ENCODE assay signal across 8 mouse cellular contexts in the genomic region with DNA sequence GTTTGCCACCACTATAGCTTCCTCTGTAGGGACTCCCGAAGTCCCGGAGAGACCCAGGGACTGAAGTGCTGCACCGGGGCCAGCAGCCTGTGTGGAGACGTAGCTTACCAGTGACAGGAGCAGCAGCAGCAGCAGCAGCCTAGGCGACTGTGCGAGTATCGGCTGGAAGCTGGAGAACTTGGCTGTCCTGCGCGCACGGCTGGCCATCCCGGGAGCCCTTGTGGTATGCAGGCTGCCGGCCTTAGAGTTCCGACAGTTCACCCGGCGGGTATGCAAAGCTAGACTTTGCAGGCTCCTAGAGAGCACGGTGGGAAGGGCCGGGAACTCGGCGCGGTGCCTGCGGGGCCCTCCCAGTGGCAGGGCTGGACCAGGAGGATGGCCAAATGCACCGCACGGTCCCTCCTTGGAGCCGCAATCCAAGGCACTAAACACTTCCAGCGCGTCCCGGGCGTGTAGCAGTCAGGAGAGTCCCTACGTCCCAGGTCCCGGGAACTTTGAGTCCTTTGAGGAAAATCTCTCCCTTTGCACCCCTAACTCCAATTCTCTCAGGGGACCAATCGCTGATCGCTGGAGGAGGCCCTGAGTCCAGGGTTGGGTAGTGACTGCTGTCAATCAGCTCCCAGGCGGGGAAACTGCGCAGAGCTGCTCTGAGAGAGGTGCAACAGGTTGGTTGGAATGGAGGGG. TPM values are rescaled to one million over a fixed set of nuclear protein-coding genes. Genes with fewer than 3 reads are reported as not detected.
DNase-seq lines count a peak whose midpoint lies in the region; ATAC-seq and TF ChIP-seq lines count a peak whose summit lies in the region.

Gene Frem2 (minus strand): TSS at position 478 of the 684 bp plus-strand sequence.

- peak; percentile 67 for DNase-seq in adrenal gland, adult 2 months
- DNase-seq in embryo, embryonic 11 days, result peak; percentile 90
- peak; percentile 99 for DNase-seq in heart, adult 11 months
- DNase-seq in midbrain, embryonic 14.5 days, result peak; percentile 89
- peak; percentile 66 for DNase-seq in testis, postnatal 10 days (ENCODE audit: low spot score)
- DNase-seq in MN1 (ENCODE audit: low spot score), result no peak

- peak within 1 kb of the TSS; percentile 28; the same call in 1 of the 2 replicates for H3K9ac ChIP-seq in intestine, postnatal 0 days (ENCODE audit: low read depth, low read length)
- peak within 1 kb of the TSS; percentile 56 for H3K9ac ChIP-seq in limb, embryonic 12.5 days (replicated peaks)
- H3K9ac ChIP-seq in midbrain, embryonic 14.5 days (replicated peaks; ENCODE audit: low read length), result peak within 1 kb of the TSS; percentile 52

- peak within 1 kb of the TSS; percentile 56 for H3K4me3 ChIP-seq in intestine, postnatal 0 days (ENCODE audit: low read depth, low read length)
- H3K4me3 ChIP-seq in limb, embryonic 12.5 days (replicated peaks), result peak within 1 kb of the TSS; percentile 60
- H3K4me3 ChIP-seq in midbrain, embryonic 14.5 days (replicated peaks; ENCODE audit: low read depth, low read length), result peak within 1 kb of the TSS; percentile 56

- ATAC-seq in intestine, postnatal 0 days, result peak; percentile 91
- peak; percentile 91 for ATAC-seq in limb, embryonic 12.5 days (ENCODE audit: insufficient number of reproducible peaks, insufficient read depth, low FRiP score, low TSS enrichment, low read depth)
- ATAC-seq in midbrain, embryonic 14.5 days (ENCODE audit: low FRiP score, low TSS enrichment), result peak; percentile 91

- no peaks in the 10 kb centered on the region for H3K27me3 ChIP-seq in intestine, postnatal 0 days (replicated peaks; ENCODE audit: control insufficient read depth, insufficient read depth, low read length)
- peaks cover 35% of the 10 kb centered on the region for H3K27me3 ChIP-seq in limb, embryonic 12.5 days
- peaks cover 19% of the 10 kb centered on the region for H3K27me3 ChIP-seq in midbrain, embryonic 14.5 days (ENCODE audit: control insufficient read depth, insufficient read depth, low read length)

- no peak within 1 kb of the TSS for H3K27ac ChIP-seq in intestine, postnatal 0 days (ENCODE audit: low read depth, low read length)
- 0 out of 2 replicates have a peak within 1 kb of the TSS, but pooled peaks have one; percentile 8 for H3K27ac ChIP-seq in limb, embryonic 12.5 days
- no peak within 1 kb of the TSS for H3K27ac ChIP-seq in midbrain, embryonic 14.5 days (replicated peaks; ENCODE audit: low read depth, low read length)

- H3K36me3 ChIP-seq in intestine, postnatal 0 days (ENCODE audit: control insufficient read depth, insufficient read depth), result peaks cover 11% of the 10 kb centered on the region; the same call in 1 of the 2 replicates
- H3K36me3 ChIP-seq in limb, embryonic 12.5 days, result peaks cover 17% of the 10 kb centered on the region; the same call in 1 of the 2 replicates
- H3K36me3 ChIP-seq in midbrain, embryonic 14.5 days (ENCODE audit: control insufficient read depth, insufficient read depth, low read length), result no peaks in the 10 kb centered on the region

- under 1% methylated on average over 34 of the region's 34 CpGs for WGBS in intestine, postnatal 0 days
- WGBS in limb, embryonic 12.5 days, result under 1% methylated on average over 34 of the region's 34 CpGs
- under 1% methylated on average over 34 of the region's 34 CpGs for WGBS in midbrain, embryonic 14.5 days

- 0 out of 2 replicates have a peak, but pooled peaks cover 4% of the 10 kb centered on the region for H3K4me1 ChIP-seq in intestine, postnatal 0 days (replicated peaks; ENCODE audit: control insufficient read depth, insufficient read depth, low read length)
- peaks cover 17% of the 10 kb centered on the region for H3K4me1 ChIP-seq in limb, embryonic 12.5 days (replicated peaks)
- H3K4me1 ChIP-seq in midbrain, embryonic 14.5 days (ENCODE audit: control insufficient read depth, insufficient read depth, low read length), result peaks cover 13% of the 10 kb centered on the region; the same call in 1 of the 2 replicates

- 0 out of 2 replicates have a peak, but pooled peaks have one; percentile 1 for TF ChIP-seq CTCF in intestine, postnatal 0 days (IDR thresholded peaks at IDR 0.05; ENCODE audit: low read depth)

- peaks cover 10% of the 10 kb centered on the region; the same call in 1 of the 2 replicates for H3K9me3 ChIP-seq in intestine, postnatal 0 days (ENCODE audit: control insufficient read depth)
- H3K9me3 ChIP-seq in limb, embryonic 12.5 days, result peaks cover 25% of the 10 kb centered on the region
- H3K9me3 ChIP-seq in midbrain, embryonic 14.5 days (ENCODE audit: control insufficient read depth, low read length), result no peaks in the 10 kb centered on the region

- peak within 1 kb of the TSS; percentile 99 for H3K4me2 ChIP-seq in intestine, postnatal 0 days (replicated peaks; ENCODE audit: low read depth)
- H3K4me2 ChIP-seq in limb, embryonic 12.5 days, result peak within 1 kb of the TSS; percentile 100
- peak within 1 kb of the TSS; percentile 100 for H3K4me2 ChIP-seq in midbrain, embryonic 14.5 days (ENCODE audit: low read length)

RNA-seq across cellular contexts. Expression of gene Frem2, which starts in this region (rescaled TPM):
- total RNA-seq in adrenal gland, adult 2 months (2021), result under 1 TPM; 0.12 to 0.14 TPM
- polyA plus RNA-seq in adrenal gland, adult 2 months (2012; rRNA removed), result 0.16 and 0.29 TPM in 2 replicates
- 2.8 and 3.1 TPM in 2 replicates for polyA plus RNA-seq in intestine, postnatal 0 days (2015; fragmentation: Nextera tagmentation; extraction: Ambion mirVana)
- 7.4 and 7.6 TPM in 2 replicates for polyA plus RNA-seq in limb, embryonic 12.5 days (2016; fragmentation: Nextera tagmentation; extraction: Ambion mirVana)
- polyA plus RNA-seq in midbrain, embryonic 14.5 days (2014; fragmentation: Nextera tagmentation; extraction: Ambion mirVana), result 1.1 TPM in 2 replicates

Comparison
In these comparisons a context has a peak if more than half of its experiments do, and no peak if none do; other contexts are left out.
1. Peak in DNase-seq in adrenal gland, adult 2 months; RNA of the gene not detected or under 1 TPM.